Mouse (Mus musculus): ENCODE measurements around the gene Antxr2.

GRCm38 (mm10) chr5:97995881-97996280 lies 35.0 kb downstream of the Antxr2 start:
- TF ChIP-seq TAL1 (IDR thresholded peaks at IDR 0.05; ENCODE audit: low read length), result no peak
- TF ChIP-seq GATA1 (IDR thresholded peaks at IDR 0.05; ENCODE audit: low read length), result no peak

Measured in erythroblast, embryonic 14.5 days (primary cell).